Mouse (Mus musculus) fibroblast of lung, adult 2 months (primary cell): ENCODE data around the gene Mthfr.
"Not testable (repeated sequence)": the region's sequence is repeated elsewhere in the genome, so short reads cannot be mapped to it uniquely, and the experiment has no call there.

Source experiments
- DNase-seq: peaks from one replicate; pipeline ENCODE4 v3.0.0-alpha.2; 2011; ENCODE audit warnings: low read depth

The Mthfr gene

GRCm38 (mm10) chr4:148040029-148040830 lies 1.4 kb downstream of the Mthfr start:
- peak; percentile 63 for DNase-seq

GRCm38 (mm10) chr4:148040933-148041610 lies 2.2 kb downstream of the Mthfr start:
- DNase-seq = peak; percentile 59

- DNase-seq = peak; percentile 60
These were observed 2.8 kb downstream of the Mthfr start for GRCm38 (mm10) chr4:148041611-148042191.

- DNase-seq = not testable (repeated sequence)
These were observed 4.5 kb downstream of the Mthfr start for GRCm38 (mm10) chr4:148043327-148043726.

GRCm38 (mm10) chr4:148044113-148044512 lies 5.2 kb downstream of the Mthfr start:
- no peak for DNase-seq

- DNase-seq = no peak
These were observed 7.7 kb downstream of the Mthfr start for GRCm38 (mm10) chr4:148046450-148047031.

- not testable (repeated sequence) for DNase-seq
These were observed 11.6 kb downstream of the Mthfr start for GRCm38 (mm10) chr4:148050396-148050914.

- DNase-seq = no peak
These were observed 12.3 kb downstream of the Mthfr start for GRCm38 (mm10) chr4:148051046-148051776.

- DNase-seq = no peak
These were observed 13.0 kb downstream of the Mthfr start for GRCm38 (mm10) chr4:148051886-148052285.

GRCm38 (mm10) chr4:148052976-148053375 lies 14.1 kb downstream of the Mthfr start:
- no peak for DNase-seq

- DNase-seq = no peak
These were observed 14.6 kb downstream of the Mthfr start for GRCm38 (mm10) chr4:148053417-148053920.

- DNase-seq = no peak
These were observed 16.3 kb downstream of the Mthfr start for GRCm38 (mm10) chr4:148054961-148055695.

- no peak for DNase-seq
These were observed 17.4 kb downstream of the Mthfr start for GRCm38 (mm10) chr4:148056246-148056645.

- DNase-seq = no peak
These were observed 17.9 kb downstream of the Mthfr start for GRCm38 (mm10) chr4:148056801-148057200.

- no peak for DNase-seq
These were observed 18.9 kb downstream of the Mthfr start for GRCm38 (mm10) chr4:148057661-148058209.

GRCm38 (mm10) chr4:148058218-148058819 lies 19.4 kb downstream of the Mthfr start:
- no peak for DNase-seq

- no peak for DNase-seq
These were observed 20.1 kb downstream of the Mthfr start for GRCm38 (mm10) chr4:148058993-148059392.

- no peak for DNase-seq
These were observed 21.5 kb downstream of the Mthfr start for GRCm38 (mm10) chr4:148060120-148061085.

GRCm38 (mm10) chr4:148061086-148061480 lies 22.2 kb downstream of the Mthfr start:
- DNase-seq = no peak
